Mouse (Mus musculus) liver, embryonic 14.5 days (tissue): ENCODE results near the gene Tmem94.

Experiments used
- CTCF ChIP-seq: IDR thresholded peaks from 2 replicates; pipeline ENCODE4 v1.5.1; 2016; ENCODE audit warnings: antibody characterized with exemption, low read depth, control low read depth
- EP300 ChIP-seq: IDR thresholded peaks from 2 replicates; pipeline ENCODE4 v1.6.1; 2016; ENCODE audit warnings: antibody characterized with exemption, low read depth

- TF ChIP-seq CTCF (peak; percentile 67), EP300 (no peak)
Measured at GRCm38 (mm10) chr11:115841044-115841443, 75.8 kb downstream of the Tmem94 start.
